Mouse (Mus musculus): Measurements from ENCODE around the gene Ankrd55. TPM values are rescaled to one million over a fixed set of nuclear protein-coding genes. Genes with fewer than 3 reads are reported as not detected.

Gene Ankrd55
- total and polyA plus RNA-seq, 3 experiments: 1.1 to 2.2 (median 1.1) TPM

- dilution Hi-C loops (cut with MboI; ENCODE audit: extremely low pct_ligation_motif_present, extremely low pct_unique_long_range_greater_than_20kb, low sequenced_read_pairs): no loop called here
- H3K4me1 ChIP-seq (ENCODE audit: control insufficient read depth in 1 of 2, insufficient read depth in 2 of 2): peaks cover 19 to 48% of the 10 kb centered on the region in 2 experiments
- TF ChIP-seq PAX5 (IDR thresholded peaks at IDR 0.05; ENCODE audit: low read length) (no peak), CHD1 (IDR thresholded peaks at IDR 0.05; ENCODE audit: low read depth, low read length) (no peak), UBTF (IDR thresholded peaks at IDR 0.05; ENCODE audit: low read depth, low read length) (no peak), ELF1 (IDR thresholded peaks at IDR 0.05; ENCODE audit: low read depth, low read length) (no peak), MYC (IDR thresholded peaks at IDR 0.05; ENCODE audit: low read depth, low read length) (no peak), POLR2AphosphoS2 (IDR thresholded peaks at IDR 0.05; ENCODE audit: low read depth, low read length) (no peak), NELFE (IDR thresholded peaks at IDR 0.05; ENCODE audit: low read depth, low read length) (no peak), CTCF (conservative IDR thresholded peaks at IDR 0.05 in 1 of 2, IDR thresholded peaks at IDR 0.05 in 1 of 2; ENCODE audit: low read depth in 2 of 2, low read length in 2 of 2) (no peak), TCF12 (IDR thresholded peaks at IDR 0.05; ENCODE audit: low read depth, low read length) (no peak)
These were observed 93.2 kb downstream of the Ankrd55 start for GRCm38 (mm10) chr13:112381476-112381875.

GRCm38 (mm10) chr13:112382457-112382856, 94.2 kb downstream of the Ankrd55 start:
- Histone ChIP-seq H3K4me3 (replicated peaks in 1 of 3; ENCODE audit: low read depth in 2 of 3, low read length in 2 of 3, poor library complexity in 1 of 3) (no peak overlapping the region), H3K4me2 (ENCODE audit: insufficient read depth, low read depth, poor library complexity, severe bottlenecking) (no peak overlapping the region), H3K27ac (ENCODE audit: insufficient read depth, low read depth) (no peak overlapping the region), H3K79me2 (replicated peaks; ENCODE audit: control insufficient read depth, extremely low read depth, insufficient read depth, poor library complexity, severe bottlenecking) (no peaks in the 10 kb centered on the region), H3K4me1 (ENCODE audit: control insufficient read depth in 1 of 2, insufficient read depth in 2 of 2) (peaks cover 22 to 54% of the 10 kb centered on the region in 2 experiments), H3K36me3 (replicated peaks in 1 of 2; ENCODE audit: control insufficient read depth in 1 of 2, insufficient read depth in 1 of 2, low read length in 1 of 2) (no peaks in the 10 kb centered on the region), H3K9ac (ENCODE audit: insufficient read depth, low read depth) (no peak overlapping the region), H3K27me3 (replicated peaks) (no peaks in the 10 kb centered on the region), H3K9me3 (replicated peaks; ENCODE audit: low read length) (no peaks in the 10 kb centered on the region)
- in situ Hi-C loops (cut with MboI; ENCODE audit: low pct_ligation_motif_present, low pct_unique_long_range_greater_than_20kb, low sequenced_read_pairs): no loop called here
- TF ChIP-seq UBTF (IDR thresholded peaks at IDR 0.05; ENCODE audit: low read depth, low read length) (no peak), IRF4 (IDR thresholded peaks at IDR 0.05; ENCODE audit: low read depth, low read length) (no peak), E2F4 (IDR thresholded peaks at IDR 0.05; ENCODE audit: insufficient replicate concordance, low read depth, low read length) (no peak), ZKSCAN1 (IDR thresholded peaks at IDR 0.05; ENCODE audit: borderline replicate concordance, low read depth, low read length) (no peak), POLR2A (IDR thresholded peaks at IDR 0.05; ENCODE audit: low read depth, low read length) (no peak), CHD1 (IDR thresholded peaks at IDR 0.05; ENCODE audit: low read depth, low read length) (no peak), MAFK (IDR thresholded peaks at IDR 0.05; ENCODE audit: insufficient replicate concordance, low read length) (no peak), MAX (IDR thresholded peaks at IDR 0.05; ENCODE audit: low read length) (no peak), TCF12 (IDR thresholded peaks at IDR 0.05; ENCODE audit: low read depth, low read length) (no peak), TBP (conservative IDR thresholded peaks at IDR 0.05; ENCODE audit: low read depth, low read length) (no peak), ZNF384 (IDR thresholded peaks at IDR 0.05; ENCODE audit: low read depth, low read length) (no peak), ELF1 (IDR thresholded peaks at IDR 0.05; ENCODE audit: low read depth, low read length) (no peak), HCFC1 (IDR thresholded peaks at IDR 0.05; ENCODE audit: low read depth, low read length) (no peak), ZC3H11A (IDR thresholded peaks at IDR 0.05; ENCODE audit: low read depth, low read length) (no peak), CTCF (conservative IDR thresholded peaks at IDR 0.05 in 1 of 2, IDR thresholded peaks at IDR 0.05 in 1 of 2; ENCODE audit: low read depth in 2 of 2, low read length in 2 of 2) (no peak), MXI1 (IDR thresholded peaks at IDR 0.05; ENCODE audit: low read depth, low read length) (no peak), GABPA (IDR thresholded peaks at IDR 0.05; ENCODE audit: insufficient replicate concordance, low read depth, low read length) (no peak), NELFE (IDR thresholded peaks at IDR 0.05; ENCODE audit: low read depth, low read length) (no peak), PAX5 (IDR thresholded peaks at IDR 0.05; ENCODE audit: low read length) (no peak), JUN (IDR thresholded peaks at IDR 0.05; ENCODE audit: insufficient read depth, low read depth, low read length) (no peak)
- dilution Hi-C loops (cut with MboI; ENCODE audit: extremely low pct_ligation_motif_present, extremely low pct_unique_long_range_greater_than_20kb, low sequenced_read_pairs): no loop called here
- DNase-seq (ENCODE audit: extremely low read depth): no peak

More at GRCm38 (mm10) chr13:112381476-112381875, 93.2 kb downstream of the Ankrd55 start:
- H3K9me3 ChIP-seq (replicated peaks; ENCODE audit: low read length): no peaks in the 10 kb centered on the region
- in situ Hi-C loops (cut with MboI; ENCODE audit: low pct_ligation_motif_present, low pct_unique_long_range_greater_than_20kb, low sequenced_read_pairs): no loop called here
- no peak overlapping the region for H3K9ac ChIP-seq (ENCODE audit: insufficient read depth, low read depth)
- H3K27ac ChIP-seq (ENCODE audit: insufficient read depth, low read depth): no peak overlapping the region
- H3K4me2 ChIP-seq (ENCODE audit: insufficient read depth, low read depth, poor library complexity, severe bottlenecking): no peak overlapping the region
- no peaks in the 10 kb centered on the region for H3K27me3 ChIP-seq (replicated peaks)
- no peak for DNase-seq (ENCODE audit: extremely low read depth)
- no peaks in the 10 kb centered on the region for H3K36me3 ChIP-seq (replicated peaks in 1 of 2; ENCODE audit: control insufficient read depth in 1 of 2, insufficient read depth in 1 of 2, low read length in 1 of 2)
- H3K79me2 ChIP-seq (replicated peaks; ENCODE audit: control insufficient read depth, extremely low read depth, insufficient read depth, poor library complexity, severe bottlenecking): no peaks in the 10 kb centered on the region
- H3K4me3 ChIP-seq (replicated peaks in 1 of 3; ENCODE audit: low read depth in 2 of 3, low read length in 2 of 3, poor library complexity in 1 of 3): no peak overlapping the region
